Mouse (Mus musculus) heart, embryonic 10.5 days (tissue): ENCODE results near the gene Rab33b. TPM values are rescaled to one million over a fixed set of nuclear protein-coding genes. Genes with fewer than 3 reads are reported as not detected.
A peak's percentile ranks its signal among the peaks of the same experiment; 100 is the strongest.
"Not testable (repeated sequence)": the region's sequence is repeated elsewhere in the genome, so short reads cannot be mapped to it uniquely, and the experiment has no call there.

Experiments
- DNase-seq: peaks from one replicate; pipeline ENCODE4 v3.0.0-alpha.2; 2017; ENCODE audit warnings: low spot score
- H3K27ac ChIP-seq: fragments of 300-500 bp; sonication (generic); 2 replicates; pipeline ENCODE4 v1.5.1; 2016; ENCODE audit warnings: mild to moderate bottlenecking
- H3K27me3 ChIP-seq: fragments of 300-500 bp; sonication (generic); 2 replicates; pipeline ENCODE4 v1.6.1; 2016; ENCODE audit warnings: mild to moderate bottlenecking; ENCODE audit not compliant: poor library complexity, insufficient read depth, severe bottlenecking
- H3K36me3 ChIP-seq: fragments of 300-500 bp; sonication (generic); 2 replicates; pipeline ENCODE4 v1.6.1; 2016; ENCODE audit warnings: mild to moderate bottlenecking, moderate library complexity
- H3K4me1 ChIP-seq: fragments of 300-500 bp; sonication (generic); 2 replicates; pipeline ENCODE4 v1.6.1; 2016; ENCODE audit warnings: mild to moderate bottlenecking
- H3K4me3 ChIP-seq: fragments of 300-500 bp; sonication (generic); 2 replicates; pipeline ENCODE4 v1.5.1; 2016; ENCODE audit warnings: mild to moderate bottlenecking, moderate library complexity
- H3K9me3 ChIP-seq: fragments of 300-500 bp; sonication (generic); 2 replicates; pipeline ENCODE4 v1.6.1; 2016; ENCODE audit warnings: mild to moderate bottlenecking, moderate library complexity
- WGBS: fragments of 180-500 bp; shearing (Covaris S2); methylation state at CpG from one replicate; pipeline ENCODE4 v1.1.7; 2016; 5-methylcytosine and 5-hydroxymethylcytosine counted together
- polyA plus RNA-seq: library from polyadenylated mRNA; unstranded; fragments of >200 nt; fragmentation: Nextera tagmentation; extraction: Ambion mirVana; gene quantifications from 2 replicates; pipeline ENCODE4 v1.2.1, GENCODE M21; 2016

Rab33b gene
- polyA plus RNA-seq, result 15.6 and 16.3 TPM in 2 replicates

DNA sequence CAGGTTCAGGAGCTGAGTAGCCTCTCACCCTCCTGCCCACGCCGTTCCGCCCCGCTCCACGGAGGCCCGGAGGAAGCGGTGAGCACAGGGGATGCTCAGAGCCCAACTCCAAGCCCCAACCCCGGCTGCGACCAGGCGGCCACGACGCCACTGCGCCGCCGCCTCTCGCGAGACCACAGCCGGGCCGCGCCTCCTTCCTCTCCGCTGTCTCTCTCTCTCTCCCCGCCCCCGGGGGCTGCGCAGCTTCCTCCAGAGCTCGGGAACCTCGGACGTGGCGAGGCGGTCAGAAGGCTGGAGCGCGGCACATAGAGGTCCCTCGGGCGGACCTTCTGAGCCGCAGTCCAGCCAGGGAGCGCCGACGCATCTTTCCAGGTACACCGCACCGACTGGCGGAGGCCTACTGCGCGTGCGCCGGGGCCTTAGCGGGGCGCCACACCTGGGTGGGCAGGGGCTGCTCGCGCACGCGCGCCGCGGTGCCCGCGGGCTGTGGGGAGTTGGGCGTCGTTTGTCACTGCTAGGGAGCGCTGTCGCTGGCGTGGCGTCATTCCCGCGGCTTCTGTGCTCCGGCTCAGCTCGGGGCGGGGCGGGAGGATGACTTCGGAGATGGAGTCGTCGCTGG is at the start of gene Rab33b:
Rab33b (plus strand) TSS at position 180 of the 619 bp plus-strand sequence.
- WGBS, result under 1% methylated on average over 70 of the region's 70 CpGs
- Histone ChIP-seq H3K27ac (peak within 1 kb of the TSS; percentile 98), H3K4me1 (peaks cover 16% of the 10 kb centered on the region), H3K27me3 (no peaks in the 10 kb centered on the region), H3K4me3 (peak within 1 kb of the TSS; percentile 71), H3K9me3 (no peaks in the 10 kb centered on the region), H3K36me3 (peaks cover 6% of the 10 kb centered on the region; the same call in 1 of the 2 replicates)
- DNase-seq, result peak; percentile 99

DNA sequence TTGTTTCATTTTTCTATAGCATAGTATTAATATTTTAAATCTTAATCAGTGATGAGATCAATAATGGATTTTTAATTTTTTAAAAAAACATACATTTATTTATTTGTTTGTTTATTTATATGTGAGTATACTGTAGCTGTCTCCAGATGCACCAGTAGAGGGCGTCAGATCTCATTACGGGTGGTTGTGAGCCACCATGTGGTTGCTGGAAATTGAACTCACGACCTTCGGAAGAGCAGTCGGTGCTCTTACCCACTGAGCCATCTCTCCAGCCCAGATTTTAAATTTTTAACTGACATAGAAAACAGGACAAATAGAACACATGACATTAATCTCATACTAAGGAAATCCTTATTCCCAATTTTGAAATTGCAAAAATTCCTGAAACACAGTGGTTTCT is 49.4 kb upstream of the Rab33b start:
- H3K27me3 ChIP-seq, DNase-seq, H3K9me3 ChIP-seq, H3K27ac ChIP-seq, H3K4me3 ChIP-seq, H3K4me1 ChIP-seq: not testable (repeated sequence)
- WGBS, result 81% methylated on average over 5 of the region's 5 CpGs
- peaks cover 23% of the 10 kb centered on the region for H3K36me3 ChIP-seq

DNA sequence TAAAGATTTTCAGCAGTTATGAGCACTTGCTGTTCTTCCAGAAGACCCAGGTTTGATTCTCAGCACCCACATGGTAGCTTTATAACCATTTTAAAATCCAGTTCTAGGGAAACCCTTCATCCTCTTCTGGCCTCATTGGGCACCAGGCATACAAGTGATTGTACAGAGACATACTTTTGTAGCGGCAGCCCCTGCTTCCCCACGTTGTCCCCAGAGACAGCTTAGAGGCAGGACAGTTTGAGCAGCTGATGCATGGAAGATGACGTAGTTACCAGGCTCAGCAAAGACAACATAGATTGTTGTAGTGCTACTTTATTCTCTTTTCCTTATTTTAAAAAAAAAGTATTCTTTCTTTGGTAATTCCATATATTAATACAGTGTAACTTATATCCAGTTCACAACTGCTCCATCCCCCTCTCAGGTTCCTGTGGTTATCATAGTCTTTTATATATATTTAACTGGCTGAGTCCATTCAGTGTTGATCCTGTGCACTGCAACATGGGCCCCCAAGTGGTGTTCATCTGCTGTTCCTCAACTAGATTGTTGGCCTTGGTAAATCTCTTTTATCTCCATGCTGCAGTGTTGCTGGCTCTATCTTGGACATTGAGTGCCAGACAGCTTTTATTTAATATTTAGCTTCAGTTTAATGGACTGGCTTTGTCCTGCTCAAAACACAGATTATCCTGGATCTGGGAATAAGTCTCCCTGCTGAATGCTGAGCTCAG is 48.7 kb upstream of the Rab33b start:
- DNase-seq, result no peak

DNA sequence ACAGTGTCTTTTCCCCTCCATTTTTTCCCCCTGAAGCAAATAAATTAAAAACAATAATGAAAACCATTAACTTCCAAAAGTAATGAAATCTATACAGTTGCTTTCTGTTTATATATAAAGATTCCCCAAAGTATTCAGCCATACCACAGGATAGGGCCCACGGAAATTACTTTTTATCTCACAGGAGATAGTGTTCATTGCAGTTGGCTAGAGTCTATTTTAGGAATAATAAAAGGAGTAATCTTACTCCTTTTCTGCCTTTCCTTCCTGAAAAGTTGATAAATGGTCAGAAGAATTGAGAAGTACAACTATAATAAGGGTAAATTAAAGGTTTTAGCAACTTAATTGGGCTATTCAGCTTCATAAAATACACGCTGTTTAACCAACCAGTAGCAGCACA is 15.2 kb upstream of the Rab33b start:
- H3K4me3 ChIP-seq, result no peak overlapping the region
- no peaks in the 10 kb centered on the region for H3K4me1 ChIP-seq
- 76% methylated on average over 2 of the region's 2 CpGs for WGBS
- H3K27me3 ChIP-seq, result no peaks in the 10 kb centered on the region
- H3K27ac ChIP-seq, result no peak overlapping the region
- H3K9me3 ChIP-seq, result no peaks in the 10 kb centered on the region
- no peak for DNase-seq
- H3K36me3 ChIP-seq, result peaks cover 88% of the 10 kb centered on the region

More for the DNA sequence above, 48.7 kb upstream of the Rab33b start:
- H3K4me1 ChIP-seq, result no peaks in the 10 kb centered on the region
- no peaks in the 10 kb centered on the region for H3K27me3 ChIP-seq
- no peaks in the 10 kb centered on the region for H3K9me3 ChIP-seq
- no peak overlapping the region for H3K27ac ChIP-seq
- no peak overlapping the region for H3K4me3 ChIP-seq
- peaks cover 27% of the 10 kb centered on the region for H3K36me3 ChIP-seq
- WGBS, result 91% methylated on average over 3 of the region's 3 CpGs

DNA sequence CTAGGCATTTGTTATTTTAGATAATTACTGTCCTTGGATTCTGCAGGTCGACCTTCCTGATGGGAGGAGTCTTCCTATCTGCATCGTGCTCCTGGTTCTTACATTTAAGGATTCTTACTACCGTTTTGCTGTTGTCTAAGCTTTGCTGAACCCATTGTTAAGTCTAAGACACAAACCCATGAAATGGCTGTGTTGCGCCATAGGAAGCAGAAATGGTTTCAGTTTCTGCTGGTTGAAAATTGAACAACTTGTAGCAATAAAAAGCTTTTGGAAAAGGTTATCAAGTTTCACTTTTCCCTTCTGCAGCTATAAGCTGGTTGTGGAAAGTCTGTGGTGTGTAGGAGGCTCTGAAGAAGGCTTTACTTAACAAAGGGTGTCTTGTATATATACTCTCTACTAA is 8.0 kb upstream of the Rab33b start:
- H3K36me3 ChIP-seq, result peaks cover 37% of the 10 kb centered on the region
- H3K4me3 ChIP-seq, result no peak overlapping the region
- no peak for DNase-seq
- no peaks in the 10 kb centered on the region for H3K9me3 ChIP-seq
- no peak overlapping the region for H3K27ac ChIP-seq
- 77% methylated on average over 4 of the region's 4 CpGs for WGBS
- no peaks in the 10 kb centered on the region for H3K4me1 ChIP-seq
- no peaks in the 10 kb centered on the region for H3K27me3 ChIP-seq

DNA sequence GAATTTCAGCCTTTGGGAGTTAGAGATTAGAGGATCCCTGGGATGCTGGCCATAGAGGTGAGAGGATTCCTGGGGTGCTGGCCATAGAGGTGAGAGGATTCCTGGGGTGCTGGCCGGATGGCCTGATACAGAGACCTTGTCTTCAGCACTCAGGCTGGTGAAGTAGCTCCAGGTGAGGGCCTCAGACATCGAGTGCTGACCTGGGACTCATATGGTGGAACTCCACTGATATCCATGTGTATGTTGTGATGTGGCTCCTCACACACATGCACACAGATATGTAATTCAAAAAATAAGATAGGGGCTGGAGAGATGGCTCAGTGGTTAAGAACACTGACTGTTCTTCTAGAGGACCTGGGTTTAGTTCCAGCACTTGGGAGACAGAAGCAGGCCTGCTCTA is 3.8 kb upstream of the Rab33b start:
- peaks cover 9% of the 10 kb centered on the region for H3K4me1 ChIP-seq
- H3K4me3 ChIP-seq, result no peak overlapping the region
- H3K36me3 ChIP-seq, result no peaks in the 10 kb centered on the region
- WGBS, result 32% methylated on average over 2 of the region's 2 CpGs
- H3K9me3 ChIP-seq, result no peaks in the 10 kb centered on the region
- H3K27me3 ChIP-seq, result no peaks in the 10 kb centered on the region
- no peak overlapping the region for H3K27ac ChIP-seq
- no peak for DNase-seq

DNA sequence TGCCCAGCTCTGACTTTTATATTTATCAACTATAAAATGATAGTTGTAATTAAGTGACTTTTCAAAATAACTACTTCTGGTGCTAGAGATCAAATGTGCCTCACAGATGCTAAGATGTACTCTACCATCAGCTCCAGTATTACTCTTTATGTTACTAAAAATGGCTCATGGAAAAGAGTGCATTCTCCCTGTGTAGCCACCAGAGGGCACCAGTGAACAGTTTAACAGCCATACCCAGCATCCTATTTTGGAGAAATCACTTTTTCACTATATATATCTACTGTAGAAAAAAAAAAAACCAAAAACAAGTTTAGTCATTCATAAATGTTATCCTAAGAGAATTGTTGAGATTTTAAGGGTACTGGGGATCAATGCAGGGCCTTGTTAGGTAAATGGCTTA is 2.7 kb upstream of the Rab33b start:
- Histone ChIP-seq H3K4me3 (no peak overlapping the region), H3K27ac (no peak overlapping the region)
- DNase-seq, result no peak

DNA sequence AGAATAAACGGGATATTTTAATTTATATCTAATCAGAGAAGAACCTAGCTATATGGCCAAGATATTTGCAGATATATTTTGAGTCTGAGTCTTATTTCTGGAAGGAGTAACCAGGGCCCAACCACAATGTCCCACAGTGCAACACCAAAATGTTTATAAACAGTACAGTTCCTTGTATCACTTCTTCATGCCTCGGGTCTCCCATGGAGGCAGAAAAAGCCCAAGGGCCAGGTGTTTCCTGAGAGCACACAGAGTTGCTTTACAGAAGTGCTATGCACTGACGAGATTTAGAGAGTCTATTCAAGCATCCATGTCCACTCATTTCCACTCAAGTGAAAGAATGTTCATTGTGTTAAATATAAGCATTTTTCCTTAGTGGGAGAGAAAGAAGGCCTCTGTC is 1.8 kb upstream of the Rab33b start:
- Histone ChIP-seq H3K27me3 (no peaks in the 10 kb centered on the region), H3K36me3 (peaks cover 4% of the 10 kb centered on the region; the same call in 1 of the 2 replicates), H3K27ac (no peak overlapping the region), H3K9me3 (no peaks in the 10 kb centered on the region), H3K4me1 (peaks cover 16% of the 10 kb centered on the region), H3K4me3 (no peak overlapping the region)
- 58% methylated on average over 3 of the region's 3 CpGs for WGBS
- DNase-seq, result no peak

More for the DNA sequence above, 2.7 kb upstream of the Rab33b start:
- Histone ChIP-seq H3K9me3 (no peaks in the 10 kb centered on the region), H3K36me3 (no peaks in the 10 kb centered on the region), H3K27me3 (no peaks in the 10 kb centered on the region), H3K4me1 (peaks cover 16% of the 10 kb centered on the region)

DNA sequence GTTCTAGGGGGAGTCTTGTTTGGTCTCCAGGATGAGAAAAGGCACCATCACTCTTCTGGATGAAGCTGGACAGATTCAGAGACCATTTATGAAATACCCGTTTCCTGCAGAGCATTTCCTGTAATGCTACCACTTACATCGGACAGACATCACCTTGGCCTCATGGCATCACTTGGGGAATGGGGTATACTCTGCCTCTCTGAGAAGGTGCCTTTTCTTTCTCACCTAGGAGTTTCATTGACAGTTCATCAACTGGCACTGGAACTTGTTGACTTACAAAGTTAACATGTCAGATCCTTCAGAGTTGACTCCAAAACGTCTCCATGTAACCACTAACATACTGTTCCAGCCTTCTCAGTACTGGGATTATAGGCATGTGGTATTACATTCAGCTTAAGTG is 939 bp upstream of the Rab33b start:
- H3K4me1 ChIP-seq, result peaks cover 16% of the 10 kb centered on the region
- peaks cover 4% of the 10 kb centered on the region; the same call in 1 of the 2 replicates for H3K36me3 ChIP-seq
- H3K27me3 ChIP-seq, result no peaks in the 10 kb centered on the region
- H3K4me3 ChIP-seq, result peak overlapping the region; percentile 71
- WGBS, result 67% methylated on average over 3 of the region's 3 CpGs
- DNase-seq, result no peak
- no peaks in the 10 kb centered on the region for H3K9me3 ChIP-seq
- H3K27ac ChIP-seq, result peak overlapping the region; percentile 98

DNA sequence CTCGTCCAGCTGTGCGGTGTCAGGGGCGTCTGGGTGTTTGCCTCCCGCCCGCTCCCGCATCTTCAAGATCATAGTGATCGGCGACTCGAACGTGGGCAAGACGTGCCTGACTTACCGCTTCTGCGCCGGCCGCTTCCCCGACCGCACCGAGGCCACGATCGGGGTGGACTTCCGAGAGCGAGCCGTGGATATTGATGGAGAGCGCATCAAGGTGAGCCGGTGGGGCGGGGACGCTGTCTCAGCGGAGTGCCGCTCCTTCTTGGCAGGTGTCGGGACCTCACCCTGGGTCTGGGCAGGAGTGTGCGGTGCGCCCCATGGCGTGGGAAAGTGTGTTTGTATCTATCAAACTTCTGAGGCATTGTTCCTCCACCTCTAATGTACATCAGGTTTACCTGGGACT is 650 bp downstream of the Rab33b start:
- Histone ChIP-seq H3K9me3 (no peaks in the 10 kb centered on the region), H3K27me3 (no peaks in the 10 kb centered on the region), H3K4me3 (peak overlapping the region; percentile 71), H3K4me1 (peaks cover 16% of the 10 kb centered on the region), H3K36me3 (peaks cover 6% of the 10 kb centered on the region; the same call in 1 of the 2 replicates), H3K27ac (peak overlapping the region; percentile 98)
- DNase-seq, result no peak
- WGBS, result under 1% methylated on average over 33 of the region's 33 CpGs

DNA sequence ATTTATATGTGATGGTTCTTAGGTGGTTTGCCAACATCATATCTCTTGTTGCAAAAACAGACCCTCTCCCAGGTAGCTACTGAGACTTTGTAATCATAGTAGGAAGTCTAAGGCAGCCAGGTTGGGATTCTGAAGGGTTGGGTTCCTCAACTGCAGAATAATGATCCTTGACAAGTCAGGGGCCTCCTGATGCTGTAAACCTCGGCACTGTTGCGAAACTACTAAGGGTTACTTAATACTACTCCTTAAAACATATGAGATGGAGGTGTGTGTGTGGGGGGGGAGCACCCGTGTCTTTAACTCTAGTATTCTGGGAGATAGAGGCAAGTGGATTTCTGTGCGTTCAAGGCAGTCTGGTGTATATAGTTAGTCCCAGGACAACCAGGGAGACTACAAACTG is 1.6 kb downstream of the Rab33b start:
- Histone ChIP-seq H3K27ac (no peak overlapping the region), H3K36me3 (peaks cover 6% of the 10 kb centered on the region; the same call in 1 of the 2 replicates), H3K9me3 (no peaks in the 10 kb centered on the region), H3K27me3 (no peaks in the 10 kb centered on the region), H3K4me3 (peak overlapping the region; percentile 71), H3K4me1 (peaks cover 16% of the 10 kb centered on the region)
- DNase-seq, result no peak
- 81% methylated on average over 4 of the region's 4 CpGs for WGBS

DNA sequence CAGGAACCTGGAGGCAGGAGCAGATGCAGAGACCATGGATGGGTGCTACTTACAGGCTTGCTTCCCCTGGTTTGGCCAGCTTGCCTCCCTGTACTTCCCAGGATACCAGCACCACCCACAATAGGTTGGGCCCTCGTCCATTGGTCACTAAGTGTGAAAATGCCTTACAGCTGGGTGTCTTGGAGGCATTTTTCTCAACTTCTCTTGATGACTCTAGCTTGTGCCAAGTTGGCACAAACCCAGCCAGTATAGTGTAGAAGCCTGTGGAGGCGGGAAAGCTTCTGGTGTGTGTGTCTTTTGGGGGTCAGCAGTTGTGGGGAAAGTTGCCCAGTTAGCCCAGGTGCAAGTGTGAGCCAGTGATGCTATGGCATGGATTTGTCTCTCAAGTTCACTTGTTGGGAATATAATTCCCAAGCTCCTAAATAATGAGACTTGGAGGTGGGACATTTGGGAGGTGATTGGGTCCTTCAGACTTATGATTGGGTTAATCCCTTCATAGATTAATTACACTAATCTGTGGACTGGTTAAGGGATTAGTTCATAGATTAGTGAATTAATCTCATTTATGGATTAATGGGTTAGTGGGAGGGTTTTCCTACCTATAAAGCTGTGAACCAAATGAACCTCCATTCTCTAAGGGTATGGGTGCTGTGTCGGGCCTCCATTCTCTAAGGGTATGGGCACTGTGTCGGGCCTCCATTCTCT is 2.9 kb downstream of the Rab33b start:
- Histone ChIP-seq H3K27ac (no peak overlapping the region), H3K27me3 (no peaks in the 10 kb centered on the region), H3K36me3 (peaks cover 6% of the 10 kb centered on the region; the same call in 1 of the 2 replicates), H3K4me1 (peaks cover 16% of the 10 kb centered on the region), H3K4me3 (no peak overlapping the region), H3K9me3 (no peaks in the 10 kb centered on the region)
- WGBS, result 95% methylated on average over 4 of the region's 4 CpGs
- peak; percentile 68 for DNase-seq
